Mouse (Mus musculus) heart, embryonic 12.5 days (tissue): ENCODE data around the gene Atic. TPM values are rescaled to one million over a fixed set of nuclear protein-coding genes. Genes with fewer than 3 reads are reported as not detected.

Experiments
- ATAC-seq: fragments of 200-750 bp; cut with Nextera tagmentation; 2 replicates; pipeline ENCODE4 v1.8.0; 2017; ENCODE audit warnings: moderate TSS enrichment, moderate library complexity; ENCODE audit not compliant: insufficient number of reproducible peaks, low FRiP score
- H3K27ac ChIP-seq: fragments of 300-500 bp; sonication (generic); 2 replicates; pipeline ENCODE4 v1.5.1; 2016; ENCODE audit warnings: mild to moderate bottlenecking, moderate library complexity; ENCODE audit not compliant: poor library complexity, severe bottlenecking
- H3K27me3 ChIP-seq: fragments of 300-500 bp; sonication (generic); replicated peaks from 2 replicates; pipeline ENCODE4 v1.6.1; 2016; ENCODE audit warnings: mild to moderate bottlenecking, moderate library complexity
- H3K36me3 ChIP-seq: fragments of 300-500 bp; sonication (generic); 2 replicates; pipeline ENCODE4 v1.6.1; 2016; ENCODE audit warnings: mild to moderate bottlenecking, moderate library complexity
- H3K4me1 ChIP-seq: fragments of 300-500 bp; sonication (generic); replicated peaks from 2 replicates; pipeline ENCODE4 v1.6.1; 2016; ENCODE audit warnings: mild to moderate bottlenecking
- H3K4me2 ChIP-seq: fragments of 300-500 bp; sonication (generic); 2 replicates; pipeline ENCODE4 v1.6.1; 2016; ENCODE audit warnings: mild to moderate bottlenecking, moderate library complexity
- H3K4me3 ChIP-seq: fragments of 300-500 bp; sonication (generic); 2 replicates; pipeline ENCODE4 v1.5.1; 2016; ENCODE audit warnings: mild to moderate bottlenecking
- H3K9ac ChIP-seq: fragments of 300-500 bp; sonication (generic); 2 replicates; pipeline ENCODE4 v1.6.1; 2016; ENCODE audit warnings: mild to moderate bottlenecking, moderate library complexity
- H3K9me3 ChIP-seq: fragments of 300-500 bp; sonication (generic); replicated peaks from 2 replicates; pipeline ENCODE4 v1.6.1; 2016; ENCODE audit warnings: mild to moderate bottlenecking, moderate library complexity
- WGBS: fragments of 180-500 bp; shearing (Covaris S2); methylation state at CpG from one replicate; pipeline ENCODE4 v1.1.7; 2016; 5-methylcytosine and 5-hydroxymethylcytosine counted together
- polyA plus RNA-seq: library from polyadenylated mRNA; unstranded; fragments of >200 nt; fragmentation: Nextera tagmentation; extraction: Ambion mirVana; gene quantifications from 2 replicates; pipeline ENCODE4 v1.2.1, GENCODE M21; 2016

The Atic gene
- polyA plus RNA-seq, 1 experiment from 2014 or later, result 44.2 TPM

- Histone ChIP-seq H3K27ac (no peak overlapping the region), H3K36me3 (peaks cover 88% of the 10 kb centered on the region), H3K4me2 (no peak overlapping the region), H3K27me3 (no peaks in the 10 kb centered on the region), H3K9ac (no peak overlapping the region), H3K9me3 (no peaks in the 10 kb centered on the region), H3K4me1 (peaks cover 9% of the 10 kb centered on the region; the same call in 1 of the 2 replicates), H3K4me3 (no peak overlapping the region)
- WGBS, result 78% methylated on average over 16 of the region's 16 CpGs
- no peak for ATAC-seq
Measured at GRCm38 (mm10) chr1:71567884-71568605, 11.1 kb downstream of the Atic start.

DNA sequence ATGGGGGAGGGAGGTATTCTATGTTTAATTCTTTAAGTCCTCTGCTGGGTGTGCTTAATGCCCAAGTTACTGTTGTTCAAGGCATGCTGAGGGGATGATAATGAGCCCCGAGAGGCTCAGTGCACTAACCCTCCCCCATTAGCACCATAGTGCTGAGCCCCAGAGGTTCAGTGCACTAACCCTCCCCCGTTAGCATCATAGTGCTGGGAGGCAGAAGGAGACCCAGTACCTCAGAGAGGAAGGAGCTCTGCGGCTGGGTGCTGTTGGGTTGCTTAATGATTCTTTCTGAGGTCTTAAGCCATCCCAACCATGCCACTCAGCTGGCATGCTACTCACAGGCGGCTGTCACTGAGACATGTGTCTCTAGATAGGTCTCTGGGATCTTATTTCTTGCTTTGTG lies 13.2 kb downstream of the Atic start:
- no peak for ATAC-seq
- H3K9ac ChIP-seq, result no peak overlapping the region
- 85% methylated on average over 4 of the region's 4 CpGs for WGBS
- peaks cover 9% of the 10 kb centered on the region; the same call in 1 of the 2 replicates for H3K4me1 ChIP-seq
- H3K27ac ChIP-seq, result no peak overlapping the region
- H3K27me3 ChIP-seq, result no peaks in the 10 kb centered on the region
- no peak overlapping the region for H3K4me3 ChIP-seq
- no peaks in the 10 kb centered on the region for H3K9me3 ChIP-seq
- H3K4me2 ChIP-seq, result no peak overlapping the region
- peaks cover 82% of the 10 kb centered on the region for H3K36me3 ChIP-seq

- Histone ChIP-seq H3K27me3 (no peaks in the 10 kb centered on the region), H3K9ac (no peak overlapping the region), H3K4me1 (no peaks in the 10 kb centered on the region), H3K4me2 (no peak overlapping the region), H3K27ac (no peak overlapping the region), H3K9me3 (no peaks in the 10 kb centered on the region), H3K36me3 (peaks cover 85% of the 10 kb centered on the region), H3K4me3 (no peak overlapping the region)
- WGBS, result 83% methylated on average over 7 of the region's 7 CpGs
- no peak for ATAC-seq
Measured at GRCm38 (mm10) chr1:71575987-71576386, 19.0 kb downstream of the Atic start.

DNA sequence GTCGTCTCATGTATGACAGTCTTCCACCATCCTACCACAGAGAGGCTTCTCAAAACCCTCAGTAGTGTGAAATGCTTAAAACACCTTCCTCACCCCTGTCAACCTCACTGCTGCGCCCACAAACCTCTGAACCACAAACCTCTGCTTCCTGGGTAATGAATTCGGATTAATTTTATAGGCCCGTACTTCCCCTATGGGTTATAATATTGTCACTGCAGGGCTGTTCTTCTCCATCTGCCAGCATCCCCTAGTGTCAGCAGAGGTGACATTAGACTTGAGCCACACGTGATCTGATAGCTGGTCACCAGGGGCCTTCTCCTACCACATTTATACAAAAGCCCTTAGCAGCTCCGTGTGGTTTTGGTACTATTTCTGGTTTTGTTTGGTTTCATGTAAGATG lies 19.9 kb downstream of the Atic start:
- no peak overlapping the region for H3K4me3 ChIP-seq
- ATAC-seq, result no peak
- H3K36me3 ChIP-seq, result peaks cover 77% of the 10 kb centered on the region
- WGBS, result 92% methylated on average over 6 of the region's 6 CpGs
- no peak overlapping the region for H3K27ac ChIP-seq
- H3K4me2 ChIP-seq, result no peak overlapping the region
- no peaks in the 10 kb centered on the region for H3K9me3 ChIP-seq
- H3K4me1 ChIP-seq, result no peaks in the 10 kb centered on the region
- no peak overlapping the region for H3K9ac ChIP-seq
- no peaks in the 10 kb centered on the region for H3K27me3 ChIP-seq

GRCm38 (mm10) chr1:71579526-71579925 lies 22.6 kb downstream of the Atic start:
- WGBS, result 91% methylated on average over 4 of the region's 4 CpGs
- Histone ChIP-seq H3K4me3 (no peak overlapping the region), H3K27me3 (no peaks in the 10 kb centered on the region), H3K9ac (no peak overlapping the region), H3K27ac (no peak overlapping the region), H3K9me3 (no peaks in the 10 kb centered on the region), H3K4me1 (no peaks in the 10 kb centered on the region), H3K36me3 (peaks cover 61% of the 10 kb centered on the region), H3K4me2 (no peak overlapping the region)
- no peak for ATAC-seq

GRCm38 (mm10) chr1:71580408-71580807 lies 23.5 kb downstream of the Atic start:
- H3K9ac ChIP-seq, result no peak overlapping the region
- H3K36me3 ChIP-seq, result peaks cover 64% of the 10 kb centered on the region
- ATAC-seq, result no peak
- no peaks in the 10 kb centered on the region for H3K9me3 ChIP-seq
- H3K4me1 ChIP-seq, result no peaks in the 10 kb centered on the region
- H3K27me3 ChIP-seq, result no peaks in the 10 kb centered on the region
- H3K4me2 ChIP-seq, result no peak overlapping the region
- no peak overlapping the region for H3K4me3 ChIP-seq
- H3K27ac ChIP-seq, result no peak overlapping the region
- 90% methylated on average over 12 of the region's 12 CpGs for WGBS

DNA sequence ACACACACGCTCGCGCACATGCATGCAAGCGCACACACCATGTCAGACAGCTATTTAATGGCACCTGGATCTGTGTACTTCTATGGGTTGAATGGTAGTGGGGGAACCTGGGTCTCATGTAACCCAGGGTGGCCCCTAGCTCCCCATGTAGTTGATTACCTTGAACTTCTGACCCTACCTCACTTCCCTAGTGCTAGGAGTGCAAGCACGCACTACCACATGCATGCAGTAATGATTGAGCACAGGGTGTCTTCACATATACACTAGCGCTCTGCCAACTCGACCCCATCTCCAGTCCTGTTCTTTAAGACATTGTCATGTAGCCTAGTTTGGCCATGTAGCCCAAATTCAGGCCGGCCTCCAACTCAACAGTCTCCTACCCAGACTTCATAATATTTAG lies 26.4 kb downstream of the Atic start:
- Histone ChIP-seq H3K36me3 (peaks cover 65% of the 10 kb centered on the region), H3K27ac (no peak overlapping the region), H3K4me2 (no peak overlapping the region), H3K9ac (no peak overlapping the region), H3K4me3 (no peak overlapping the region), H3K9me3 (no peaks in the 10 kb centered on the region), H3K4me1 (no peaks in the 10 kb centered on the region), H3K27me3 (no peaks in the 10 kb centered on the region)
- ATAC-seq, result no peak
- 90% methylated on average over 8 of the region's 8 CpGs for WGBS

DNA sequence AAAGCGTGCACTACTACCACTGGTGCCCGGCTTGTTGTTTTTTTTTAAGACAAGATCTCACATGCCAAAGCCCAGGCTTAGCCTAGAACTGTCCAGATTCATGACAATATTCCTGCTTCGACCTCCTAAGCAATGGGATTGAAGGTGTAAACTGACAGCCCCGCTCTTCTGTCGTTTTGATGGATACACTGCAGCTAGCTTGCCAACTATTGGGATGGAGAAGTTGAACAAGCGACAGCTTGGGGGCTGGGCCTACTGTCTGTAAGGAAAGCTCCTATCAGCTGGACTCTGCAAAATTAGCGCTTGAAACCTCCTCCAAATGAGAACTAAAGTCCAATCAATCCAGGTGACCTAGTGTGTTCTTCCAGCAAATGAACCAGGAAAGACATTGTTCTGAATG lies 26.9 kb downstream of the Atic start:
- H3K27me3 ChIP-seq, result no peaks in the 10 kb centered on the region
- no peak overlapping the region for H3K9ac ChIP-seq
- no peak for ATAC-seq
- no peak overlapping the region for H3K27ac ChIP-seq
- 80% methylated on average over 7 of the region's 7 CpGs for WGBS
- H3K36me3 ChIP-seq, result peaks cover 65% of the 10 kb centered on the region
- no peaks in the 10 kb centered on the region for H3K4me1 ChIP-seq
- no peak overlapping the region for H3K4me3 ChIP-seq
- H3K4me2 ChIP-seq, result no peak overlapping the region
- H3K9me3 ChIP-seq, result no peaks in the 10 kb centered on the region

DNA sequence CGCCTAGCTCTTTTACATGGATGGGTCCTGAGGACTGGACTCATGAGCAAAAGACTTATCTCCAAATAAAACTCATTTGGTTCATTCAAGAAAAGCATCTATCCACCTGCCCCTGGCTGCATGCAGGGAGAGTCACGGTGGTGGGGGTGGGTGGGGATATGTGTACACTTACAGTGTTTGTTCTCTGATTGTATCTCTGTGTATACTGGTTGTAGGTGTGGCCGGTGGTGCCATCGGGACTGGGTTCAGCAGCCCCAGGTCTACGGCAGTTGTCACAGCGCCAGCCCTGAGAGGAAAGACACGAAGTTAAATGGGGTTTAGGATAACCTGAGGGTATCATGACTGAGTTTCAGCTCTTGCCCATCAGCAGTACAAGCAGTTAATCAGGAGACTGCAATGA lies 29.7 kb downstream of the Atic start:
- Histone ChIP-seq H3K27me3 (no peaks in the 10 kb centered on the region), H3K36me3 (peaks cover 75% of the 10 kb centered on the region), H3K9ac (no peak overlapping the region), H3K4me3 (no peak overlapping the region), H3K4me1 (no peaks in the 10 kb centered on the region), H3K4me2 (no peak overlapping the region), H3K27ac (no peak overlapping the region), H3K9me3 (no peaks in the 10 kb centered on the region)
- ATAC-seq, result no peak
- 89% methylated on average over 7 of the region's 7 CpGs for WGBS

GRCm38 (mm10) chr1:71590038-71590437 lies 33.1 kb downstream of the Atic start:
- peaks cover 91% of the 10 kb centered on the region for H3K36me3 ChIP-seq
- no peak for ATAC-seq
- H3K9ac ChIP-seq, result no peak overlapping the region
- H3K4me1 ChIP-seq, result no peaks in the 10 kb centered on the region
- H3K27ac ChIP-seq, result no peak overlapping the region
- WGBS, result 91% methylated on average over 11 of the region's 11 CpGs
- H3K9me3 ChIP-seq, result no peaks in the 10 kb centered on the region
- H3K4me3 ChIP-seq, result no peak overlapping the region
- H3K4me2 ChIP-seq, result no peak overlapping the region
- H3K27me3 ChIP-seq, result no peaks in the 10 kb centered on the region

DNA sequence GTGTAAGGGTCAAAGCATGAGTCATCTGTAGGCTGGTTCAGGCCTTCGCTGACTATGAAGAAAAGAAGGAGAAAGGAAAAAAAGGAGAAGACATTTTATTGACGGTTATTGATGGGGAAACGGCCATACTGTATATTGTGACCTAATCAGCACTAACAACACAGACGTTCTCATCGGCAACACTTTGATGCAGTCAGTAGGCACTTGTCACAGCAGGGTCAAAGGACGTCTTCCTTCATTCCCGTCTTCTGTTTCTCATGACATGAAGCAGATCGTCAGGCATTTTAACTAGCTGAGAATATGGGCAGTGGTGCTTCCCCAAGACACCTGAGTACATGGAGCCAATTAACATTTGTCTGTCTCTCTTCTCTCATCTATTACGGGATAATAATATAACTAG lies 36.2 kb downstream of the Atic start:
- Histone ChIP-seq H3K4me1 (no peaks in the 10 kb centered on the region), H3K4me2 (no peak overlapping the region), H3K36me3 (peaks cover 91% of the 10 kb centered on the region), H3K4me3 (no peak overlapping the region), H3K27me3 (no peaks in the 10 kb centered on the region), H3K9ac (no peak overlapping the region), H3K9me3 (no peaks in the 10 kb centered on the region), H3K27ac (no peak overlapping the region)
- 88% methylated on average over 9 of the region's 9 CpGs for WGBS
- ATAC-seq, result no peak

GRCm38 (mm10) chr1:71594268-71594667 lies 37.3 kb downstream of the Atic start:
- no peaks in the 10 kb centered on the region for H3K4me1 ChIP-seq
- no peak overlapping the region for H3K27ac ChIP-seq
- no peak overlapping the region for H3K4me2 ChIP-seq
- no peak overlapping the region for H3K4me3 ChIP-seq
- no peak overlapping the region for H3K9ac ChIP-seq
- H3K36me3 ChIP-seq, result peaks cover 91% of the 10 kb centered on the region
- no peak for ATAC-seq
- no peaks in the 10 kb centered on the region for H3K27me3 ChIP-seq
- 85% methylated on average over 2 of the region's 2 CpGs for WGBS
- H3K9me3 ChIP-seq, result no peaks in the 10 kb centered on the region
